Mouse (Mus musculus) embryonic fibroblast, embryonic 13.5 days (primary cell): Measurements from ENCODE around the gene Fam163a.

ENCODE experiments used
- CTCF ChIP-seq: IDR thresholded peaks from 2 replicates; pipeline ENCODE4 v1.5.1; 2011; ENCODE audit warnings: mild to moderate bottlenecking, control low read depth, low read length, moderate library complexity, borderline replicate concordance; ENCODE audit not compliant: insufficient read depth
- POLR2A ChIP-seq: IDR thresholded peaks from 2 replicates; pipeline ENCODE4 v1.6.1; 2011; ENCODE audit warnings: low read depth, mild to moderate bottlenecking, control low read depth, low read length, moderate library complexity

DNA sequence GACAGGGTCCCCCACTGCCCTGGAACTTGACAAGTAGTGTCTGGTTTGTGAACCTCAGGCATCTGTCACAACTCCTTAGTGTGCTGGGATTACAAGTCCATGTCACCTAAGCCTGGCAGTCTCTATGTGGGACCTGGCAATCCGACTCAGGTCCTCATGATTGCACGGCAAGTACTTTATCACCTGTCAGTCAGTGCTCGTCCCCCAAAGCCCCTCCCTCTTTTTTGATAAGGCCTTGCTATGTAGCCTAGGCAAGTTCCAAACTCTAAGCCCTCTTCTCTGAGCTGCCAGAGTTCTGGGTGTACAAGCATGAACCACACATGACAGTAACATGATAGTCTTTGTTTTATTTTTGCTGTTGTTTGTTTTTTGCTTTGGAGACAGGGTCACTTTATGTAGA, 88.1 kb downstream of the Fam163a start:
- TF ChIP-seq POLR2A (no peak), CTCF (no peak)
